Mouse (Mus musculus): Measurements from ENCODE around the gene Mri1.

Mri1 gene

DNA sequence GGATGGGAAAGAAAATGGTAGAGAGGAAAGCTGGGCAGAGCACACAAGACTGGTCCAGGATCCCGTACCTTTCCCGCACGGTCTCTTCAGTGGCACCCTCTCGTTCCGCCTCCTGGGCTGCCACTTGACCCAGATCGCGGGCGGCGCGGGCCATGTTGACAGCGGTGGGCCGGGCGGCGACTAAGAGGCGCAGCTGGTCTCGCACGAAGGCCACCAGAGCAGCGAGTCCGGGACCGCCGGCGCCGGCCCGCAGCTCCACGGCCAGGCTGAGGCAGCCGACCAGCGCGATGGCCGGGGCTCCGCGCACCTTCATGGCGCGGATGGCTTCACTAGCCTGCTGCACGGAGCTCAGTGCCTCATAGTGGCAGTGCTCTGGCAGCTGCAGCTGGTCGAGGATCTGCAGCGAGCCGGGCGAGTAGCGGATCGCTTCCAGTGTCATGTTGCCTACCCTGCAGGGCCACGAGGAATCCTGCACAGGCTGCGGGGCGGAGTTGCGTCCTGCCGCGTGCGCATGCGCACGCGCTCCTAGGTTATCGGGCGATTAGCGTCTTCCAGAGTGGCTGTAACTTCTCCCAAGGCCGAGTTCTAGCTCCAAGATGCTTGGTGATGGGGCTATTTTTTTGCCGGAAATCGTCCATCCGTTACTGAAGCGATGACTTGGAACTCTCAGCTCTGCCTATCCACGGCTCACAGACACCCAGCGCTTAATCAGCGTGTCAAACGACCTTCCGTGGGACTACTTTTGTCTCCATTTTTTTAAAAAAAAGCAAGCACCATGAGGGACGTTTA, at the start of gene Mri1:
Gene Mri1, minus strand, starts transcription at position 505 of the 789 bp plus-strand sequence.
- peak; percentile 81 to 85 for DNase-seq

- no peak for DNase-seq
Measured at GRCm38 (mm10) chr8:84303951-84304350, 46.8 kb upstream of the Mri1 start.

DNA sequence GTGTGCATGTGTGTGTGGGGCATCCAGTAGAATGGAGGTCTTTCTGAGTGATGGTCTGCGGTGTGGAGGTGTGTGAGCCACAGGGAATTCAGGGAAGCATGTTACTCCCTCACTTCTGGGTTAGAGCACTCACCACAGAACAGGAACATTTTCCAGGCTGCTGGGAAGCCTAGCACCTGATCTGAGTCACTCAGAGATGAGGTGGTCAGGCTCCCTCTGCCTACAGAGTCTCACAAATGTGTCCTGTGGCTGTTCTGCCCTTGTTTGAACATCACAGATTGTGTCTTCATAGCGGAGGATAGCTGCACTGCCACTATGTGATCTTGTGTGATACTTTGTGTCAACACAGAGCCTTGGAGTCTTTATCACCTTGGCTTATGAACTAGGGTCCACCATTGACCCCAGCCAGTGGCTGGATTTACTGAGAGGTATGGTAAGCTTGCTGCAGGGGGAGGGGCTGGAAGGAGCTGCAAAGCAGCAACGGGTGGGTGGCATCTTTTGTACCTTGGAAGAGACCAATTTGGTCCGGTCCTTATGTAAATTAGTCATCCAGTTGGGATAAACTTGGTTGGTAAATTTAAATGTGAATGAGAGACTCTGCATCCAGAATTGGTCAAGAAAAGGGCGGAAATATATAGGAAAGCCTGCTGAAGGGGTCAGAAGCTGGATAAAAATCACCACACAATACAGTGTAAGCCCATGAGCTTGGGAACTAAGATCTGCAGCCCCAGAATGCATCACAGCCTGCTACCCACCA, 40.1 kb upstream of the Mri1 start:
- no peak for DNase-seq

DNA sequence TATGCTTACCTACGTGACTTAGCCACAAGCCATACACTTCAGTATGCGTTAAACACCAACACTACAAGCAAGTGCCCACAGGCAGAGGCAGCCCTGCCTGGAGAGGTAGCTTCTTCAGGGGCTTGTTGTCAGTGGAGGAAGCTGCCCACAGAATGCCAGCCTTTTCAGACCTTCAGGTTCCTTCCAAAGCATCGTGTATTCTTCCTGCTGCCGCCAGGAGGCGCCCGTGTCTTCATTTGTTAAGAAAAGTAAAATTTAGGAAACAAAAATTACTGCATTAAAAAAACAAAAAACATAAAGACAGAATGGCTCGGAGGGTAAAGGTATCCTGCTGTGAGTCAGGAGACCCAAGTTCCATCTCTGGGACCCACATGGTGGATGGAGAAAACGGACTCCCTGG, 34.6 kb upstream of the Mri1 start:
- no peak for DNase-seq

- DNase-seq, result no peak
Measured at GRCm38 (mm10) chr8:84291086-84291485, 34.0 kb upstream of the Mri1 start.

DNA sequence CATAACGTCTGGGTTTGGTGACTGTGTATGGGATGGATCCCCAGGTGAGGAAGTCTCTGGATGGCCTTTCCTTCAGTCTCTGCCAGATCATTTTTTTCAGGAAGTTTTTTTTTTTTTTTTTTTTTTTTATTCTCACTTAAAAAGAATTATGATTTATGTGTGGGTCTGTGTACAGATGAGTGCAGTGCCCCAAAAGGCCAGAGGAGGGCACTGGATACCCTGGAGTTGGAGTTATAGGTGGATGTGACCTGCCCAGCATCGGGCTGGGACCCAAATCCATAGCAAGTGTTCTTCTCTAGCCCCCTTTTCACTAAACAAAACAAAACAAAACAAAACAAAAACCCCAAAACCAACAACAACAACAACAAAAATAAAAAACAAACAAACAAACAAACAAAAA, 31.8 kb upstream of the Mri1 start:
- DNase-seq, result no peak

DNA sequence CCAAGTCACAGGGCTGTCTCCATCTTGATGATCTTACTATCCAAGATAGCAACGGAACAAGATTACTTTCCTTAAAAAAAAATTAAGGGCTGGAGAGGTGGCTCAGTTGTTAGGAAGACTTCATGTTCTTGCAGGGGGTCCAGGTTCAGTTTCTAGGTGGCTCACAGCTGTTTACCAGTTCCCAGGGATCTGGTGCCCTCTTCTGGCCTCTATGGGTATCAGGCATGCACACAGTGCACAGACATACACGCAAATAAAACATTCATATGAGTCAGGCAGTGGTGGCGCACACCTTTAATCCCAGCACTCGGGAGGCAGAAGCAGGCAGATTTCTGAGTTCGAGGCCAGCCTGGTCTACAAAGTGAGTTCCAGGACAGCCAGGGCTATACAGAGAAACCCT, 28.5 kb upstream of the Mri1 start:
- DNase-seq, result peak; percentile 51 to 54

- DNase-seq, result peak in 1 of 2 experiments; percentile 33
Measured at GRCm38 (mm10) chr8:84284608-84285063, 27.5 kb upstream of the Mri1 start.

DNA sequence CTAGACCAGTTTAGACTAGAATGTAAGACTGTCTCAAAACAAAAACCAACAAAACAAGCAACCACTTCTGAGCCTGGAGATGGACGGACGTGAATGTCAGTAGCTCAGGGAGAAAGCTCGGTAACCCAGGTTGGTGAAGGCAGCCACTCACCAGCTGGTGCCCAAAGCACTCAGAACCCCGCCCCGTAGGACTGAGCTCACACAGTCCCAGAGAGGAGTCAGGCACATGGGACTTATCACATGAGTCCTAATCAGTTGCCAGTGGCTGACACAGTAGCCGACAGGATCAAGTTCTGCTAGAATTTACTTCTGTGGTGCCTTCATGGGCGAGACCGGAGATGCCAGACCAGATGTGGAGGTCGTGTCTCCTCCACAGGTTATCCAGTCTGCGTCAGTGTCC, 23.7 kb upstream of the Mri1 start:
- no peak for DNase-seq

DNA sequence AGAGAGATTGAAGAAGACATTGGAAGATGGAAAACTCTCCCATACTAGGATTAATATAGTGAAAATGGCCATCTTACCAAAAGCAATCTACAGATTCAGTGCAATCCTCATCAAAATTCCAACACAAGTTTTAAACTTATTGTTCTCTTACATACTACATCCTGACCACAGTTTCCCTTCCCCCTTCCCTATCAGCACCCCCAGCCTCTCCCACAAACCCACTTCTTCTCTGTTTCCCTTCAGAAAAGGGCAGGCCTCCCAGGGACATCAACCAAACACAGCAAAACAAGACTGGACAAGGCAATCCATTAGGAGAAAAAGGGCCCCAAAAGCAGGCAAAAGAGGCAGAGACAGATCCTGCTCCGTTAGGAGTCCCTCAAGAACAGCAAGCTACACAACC, 19.3 kb upstream of the Mri1 start:
- no peak for DNase-seq

DNA sequence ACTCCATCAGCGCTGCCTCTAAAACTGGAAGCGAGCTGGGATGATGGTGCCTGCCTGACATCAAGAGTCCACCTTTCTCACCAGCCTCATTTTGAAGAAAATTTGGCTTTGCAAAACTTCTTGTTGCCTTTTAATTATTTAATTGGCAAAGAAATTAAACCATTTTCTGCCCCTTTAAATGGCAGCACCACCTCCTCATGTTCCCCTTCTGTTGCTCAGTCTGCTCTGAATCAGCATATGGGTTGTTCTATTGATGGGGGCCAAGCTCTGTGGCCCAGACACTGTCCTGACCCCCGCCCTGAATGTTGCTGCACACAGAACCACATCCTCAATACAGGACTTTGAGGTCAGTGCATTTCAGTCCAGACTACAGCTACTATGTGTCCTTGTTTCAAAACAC, 16.8 kb upstream of the Mri1 start:
- DNase-seq, result no peak

DNA sequence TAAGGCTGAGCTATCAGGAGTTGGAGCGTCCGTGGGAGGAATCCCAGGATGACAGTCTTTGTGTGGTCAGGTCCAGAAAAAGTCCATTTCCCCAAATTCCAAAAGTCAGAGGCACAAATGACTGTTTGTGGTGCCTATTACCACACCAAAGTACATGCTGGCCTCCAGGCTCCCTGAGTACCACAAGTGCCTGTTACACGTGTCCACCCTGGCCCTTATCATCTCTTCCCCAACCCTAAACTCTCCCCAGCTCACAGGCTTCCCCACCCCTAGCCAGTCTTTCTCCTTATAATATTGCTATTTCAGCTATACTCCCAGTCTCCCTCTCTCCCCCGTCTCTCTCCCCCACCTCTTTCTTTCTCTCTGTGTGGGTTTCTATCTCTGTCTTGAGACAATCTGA, 15.2 kb upstream of the Mri1 start:
- no peak for DNase-seq

GRCm38 (mm10) chr8:84269950-84270773, 13.0 kb upstream of the Mri1 start, which contains the start of gene Ccdc130:
Gene Ccdc130 (minus strand): TSS chr8:84270380.
- peak; percentile 100 for DNase-seq

GRCm38 (mm10) chr8:84261098-84261497, 4.0 kb upstream of the Mri1 start:
- DNase-seq, result no peak

DNA sequence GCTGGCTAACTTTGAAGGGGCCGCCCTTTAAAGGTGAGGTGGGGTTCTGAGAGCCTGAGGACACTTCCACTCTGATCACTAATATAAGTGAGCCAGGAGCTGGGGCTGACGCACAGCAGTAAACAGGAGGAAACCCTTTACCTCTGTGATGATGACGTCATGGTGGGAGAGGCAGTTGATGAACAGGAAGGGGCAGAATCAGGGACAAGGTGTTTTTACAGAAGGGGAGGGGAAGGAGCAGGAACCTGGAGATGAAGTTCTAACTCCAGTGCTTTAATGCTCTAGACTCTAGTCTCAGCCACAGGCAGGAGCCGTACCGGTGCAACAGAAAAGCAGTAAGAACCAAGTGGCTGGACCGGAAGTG, 686 bp downstream of the Mri1 start:
- DNase-seq, result peak; percentile 55 to 71

GRCm38 (mm10) chr8:84255858-84256257, 1.3 kb downstream of the Mri1 start:
- DNase-seq, result no peak

DNA sequence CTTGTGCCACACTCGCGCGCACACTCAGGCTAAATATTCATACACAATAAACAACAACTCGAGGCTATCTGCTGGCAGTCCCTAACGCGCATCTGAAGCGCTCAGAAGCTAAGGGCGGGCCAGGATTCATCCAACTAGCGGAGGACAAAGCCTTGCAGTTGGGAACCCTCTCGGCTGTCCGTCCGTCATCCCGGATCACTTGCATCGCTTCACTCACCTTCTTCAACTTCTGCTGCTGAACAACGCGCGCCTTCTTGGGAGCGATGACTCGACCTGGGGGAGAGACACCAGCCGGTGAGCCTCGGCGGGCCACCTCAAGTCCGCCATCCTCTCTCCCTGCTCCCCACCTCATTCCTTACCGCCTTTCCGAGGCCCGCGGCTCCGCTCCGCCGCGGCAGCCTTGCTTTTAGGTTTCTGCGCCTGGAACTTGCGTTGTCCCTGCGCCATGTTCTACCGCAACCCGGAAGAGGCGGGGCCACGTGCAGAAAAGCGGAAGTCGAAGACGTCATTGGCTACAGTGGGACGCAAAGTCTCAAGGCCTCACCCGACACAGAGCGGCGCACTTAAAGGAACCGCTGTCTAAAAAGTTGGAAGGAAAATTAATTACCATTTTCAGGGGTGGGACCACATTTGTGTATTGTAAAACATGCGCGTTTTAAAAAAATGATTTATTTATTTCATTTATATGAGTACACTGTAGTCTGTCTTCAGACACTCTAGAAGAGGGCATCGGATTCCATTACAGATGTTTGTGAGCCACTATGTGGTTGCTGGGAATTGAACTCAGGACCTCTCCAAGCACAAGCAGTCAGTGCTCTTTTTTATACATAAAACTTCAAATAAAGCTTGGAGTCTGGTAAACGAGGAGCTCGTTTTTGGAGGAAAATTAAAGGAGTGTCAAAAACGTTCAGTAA, 7.6 kb downstream of the Mri1 start, which contains the start of gene D8Ertd738e:
Gene D8Ertd738e, minus strand, starts transcription at position 463 of the 914 bp plus-strand sequence.
- DNase-seq, result peak; percentile 88 to 91

- DNase-seq, result no peak
Measured at GRCm38 (mm10) chr8:84241821-84242220, 15.3 kb downstream of the Mri1 start.

DNA sequence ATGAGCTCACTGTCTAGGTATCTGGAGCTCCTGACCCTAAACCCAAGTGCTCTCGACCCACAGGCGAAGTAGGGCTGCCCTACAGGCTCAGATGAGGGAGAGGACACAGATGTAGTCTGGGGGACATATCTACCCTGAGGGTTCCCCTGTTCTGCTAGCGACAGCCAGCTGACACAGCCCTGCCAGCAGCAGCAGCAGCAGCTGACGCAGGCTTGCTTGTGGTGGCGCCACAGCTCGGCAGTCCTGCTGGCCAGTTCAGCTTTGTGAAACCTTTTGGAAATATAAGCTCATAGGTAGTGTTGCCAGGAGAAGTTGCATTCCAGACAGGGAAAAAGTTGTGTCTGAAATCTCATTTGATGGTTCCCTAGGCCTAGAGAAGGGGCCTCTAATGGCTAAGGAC, 16.0 kb downstream of the Mri1 start:
- DNase-seq, result no peak

GRCm38 (mm10) chr8:84237542-84238229, 19.4 kb downstream of the Mri1 start:
- DNase-seq, result peak; percentile 37 to 50

DNA sequence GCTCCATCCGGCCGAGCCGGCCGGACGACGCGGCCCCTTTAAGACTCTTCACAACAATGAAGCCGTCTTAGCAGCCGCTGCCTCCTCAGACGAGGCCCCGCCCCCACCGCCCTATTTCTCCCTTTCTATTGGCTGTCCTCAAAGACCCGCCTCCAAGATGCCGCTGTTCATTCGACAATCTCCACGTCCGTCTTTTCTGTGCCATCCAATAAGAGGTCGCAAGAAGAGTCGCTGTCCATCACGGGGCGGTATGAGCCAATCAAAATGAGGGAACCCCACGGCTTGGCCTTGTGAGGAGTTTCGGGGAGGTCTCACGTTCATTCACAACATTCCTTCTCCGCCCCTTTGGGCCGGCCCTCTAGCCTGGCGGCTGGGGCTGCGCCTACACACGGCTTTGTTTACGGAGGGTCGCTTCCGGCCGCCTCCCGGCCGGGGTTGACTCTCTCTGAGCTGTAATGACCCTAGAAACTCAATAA, 20.1 kb downstream of the Mri1 start, which contains the start of gene Zswim4:
Gene Zswim4, minus strand, starts transcription at position 58 of the 476 bp plus-strand sequence.
- peak; percentile 99 for DNase-seq
